Mouse (Mus musculus): ENCODE data around the gene Camk1d. TPM values are rescaled to one million over a fixed set of nuclear protein-coding genes. Genes with fewer than 3 reads are reported as not detected.
A peak's percentile ranks its signal among the peaks of the same experiment; 100 is the strongest.

Gene Camk1d
- polyA plus RNA-seq, 1 experiment from 2014 or later: 1.1 TPM

- no peak for ATAC-seq (ENCODE audit: insufficient number of reproducible peaks, insufficient read depth, low FRiP score, low TSS enrichment, low read depth)
- no peak overlapping the region for H3K27ac ChIP-seq
- WGBS: 85% methylated on average over 3 of the region's 3 CpGs
- H3K4me2 ChIP-seq: no peak overlapping the region
- no peak overlapping the region for H3K4me3 ChIP-seq (replicated peaks)
- no peaks in the 10 kb centered on the region; the same call in 1 of the 2 replicates for H3K27me3 ChIP-seq
- no peak overlapping the region for H3K9ac ChIP-seq (replicated peaks)
- H3K4me1 ChIP-seq (replicated peaks): peaks cover 7% of the 10 kb centered on the region; the same call in 1 of the 2 replicates
- no peaks in the 10 kb centered on the region for H3K36me3 ChIP-seq
- no peaks in the 10 kb centered on the region for H3K9me3 ChIP-seq
These were observed 19.2 kb upstream of the Camk1d start for GRCm38 (mm10) chr2:5733300-5734085.

- 75% methylated on average over 5 of the region's 5 CpGs for whole genome bisulfite sequencing
- Histone ChIP-seq H3K9me3 (no peaks in the 10 kb centered on the region), H3K4me3 (replicated peaks) (no peak overlapping the region), H3K4me1 (replicated peaks) (peaks cover 7% of the 10 kb centered on the region; the same call in 1 of the 2 replicates), H3K9ac (replicated peaks) (no peak overlapping the region), H3K36me3 (no peaks in the 10 kb centered on the region), H3K27me3 (no peaks in the 10 kb centered on the region; the same call in 1 of the 2 replicates), H3K4me2 (no peak overlapping the region), H3K27ac (no peak overlapping the region)
- no peak for ATAC-seq (ENCODE audit: insufficient number of reproducible peaks, insufficient read depth, low FRiP score, low TSS enrichment, low read depth)
These were observed 17.7 kb upstream of the Camk1d start for GRCm38 (mm10) chr2:5732047-5732446.

DNA sequence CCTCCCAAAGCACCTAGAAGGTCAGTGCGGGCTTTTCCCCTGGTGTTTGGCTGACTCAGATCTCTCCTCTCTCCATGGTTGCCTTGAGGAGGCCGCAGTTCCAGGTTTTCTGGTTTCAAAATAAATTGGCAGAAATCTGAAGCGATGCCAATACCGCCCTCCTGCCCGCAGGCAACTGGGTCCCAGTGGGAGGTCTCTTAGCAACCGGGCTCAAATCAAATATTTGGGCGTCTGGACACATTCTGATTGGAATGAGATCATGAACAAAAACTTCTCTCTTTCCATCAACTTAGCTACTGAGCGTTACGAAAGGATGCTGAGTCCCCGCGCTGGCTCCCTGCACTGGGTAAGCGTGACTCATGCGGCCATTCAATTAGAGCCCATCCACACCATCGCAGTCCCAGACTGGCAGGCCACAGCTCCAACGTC, 16.1 kb upstream of the Camk1d start:
- H3K4me3 ChIP-seq (replicated peaks): no peak overlapping the region
- no peaks in the 10 kb centered on the region; the same call in 1 of the 2 replicates for H3K27me3 ChIP-seq
- 68% methylated on average over 15 of the region's 15 CpGs for WGBS
- H3K36me3 ChIP-seq: no peaks in the 10 kb centered on the region
- H3K4me2 ChIP-seq: no peak overlapping the region
- H3K9ac ChIP-seq (replicated peaks): no peak overlapping the region
- ATAC-seq (ENCODE audit: insufficient number of reproducible peaks, insufficient read depth, low FRiP score, low TSS enrichment, low read depth): no peak
- H3K9me3 ChIP-seq: no peaks in the 10 kb centered on the region
- H3K27ac ChIP-seq: no peak overlapping the region
- peaks cover 10% of the 10 kb centered on the region for H3K4me1 ChIP-seq (replicated peaks)

DNA sequence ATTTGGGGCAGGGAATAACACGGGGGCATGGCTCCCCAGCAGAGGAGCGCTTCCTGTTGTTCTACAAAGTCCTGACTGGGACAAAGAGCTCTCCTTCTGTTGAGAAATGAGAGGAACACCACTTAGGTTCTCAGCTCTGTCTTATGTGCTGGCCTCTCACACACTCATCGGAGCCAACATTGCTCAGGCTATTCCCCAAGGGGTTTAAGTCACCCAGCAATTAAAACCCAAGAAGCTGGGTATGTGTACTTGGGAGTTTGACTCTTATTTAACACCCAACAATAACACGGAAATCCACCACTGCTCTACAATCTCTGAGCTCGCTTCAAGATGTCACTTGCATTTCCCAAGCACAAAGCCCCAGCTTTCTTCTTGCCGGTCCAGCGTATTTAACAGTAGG, 15.6 kb upstream of the Camk1d start:
- no peak overlapping the region for H3K27ac ChIP-seq
- no peak for ATAC-seq (ENCODE audit: insufficient number of reproducible peaks, insufficient read depth, low FRiP score, low TSS enrichment, low read depth)
- no peaks in the 10 kb centered on the region; the same call in 1 of the 2 replicates for H3K27me3 ChIP-seq
- H3K36me3 ChIP-seq: no peaks in the 10 kb centered on the region
- no peak overlapping the region for H3K4me3 ChIP-seq (replicated peaks)
- no peak overlapping the region for H3K9ac ChIP-seq (replicated peaks)
- no peaks in the 10 kb centered on the region for H3K9me3 ChIP-seq
- WGBS: 79% methylated on average over 7 of the region's 7 CpGs
- H3K4me1 ChIP-seq (replicated peaks): peaks cover 14% of the 10 kb centered on the region
- no peak overlapping the region for H3K4me2 ChIP-seq

- H3K27me3 ChIP-seq: no peaks in the 10 kb centered on the region
- H3K4me2 ChIP-seq: 0 out of 2 replicates have a peak overlapping the region, but pooled peaks have one; percentile 19
- H3K4me3 ChIP-seq (replicated peaks): no peak overlapping the region
- WGBS: 7% methylated on average over 8 of the region's 8 CpGs
- H3K9me3 ChIP-seq: no peaks in the 10 kb centered on the region
- peaks cover 12% of the 10 kb centered on the region for H3K4me1 ChIP-seq (replicated peaks)
- no peak overlapping the region for H3K9ac ChIP-seq (replicated peaks)
- H3K27ac ChIP-seq: no peak overlapping the region
- no peaks in the 10 kb centered on the region for H3K36me3 ChIP-seq
- ATAC-seq (ENCODE audit: insufficient number of reproducible peaks, insufficient read depth, low FRiP score, low TSS enrichment, low read depth): peak; percentile 56; the same call in 1 of the 2 replicates
These were observed 10.8 kb upstream of the Camk1d start for GRCm38 (mm10) chr2:5725028-5725701.

GRCm38 (mm10) chr2:5717675-5718074, 3.4 kb upstream of the Camk1d start:
- no peak for ATAC-seq (ENCODE audit: insufficient number of reproducible peaks, insufficient read depth, low FRiP score, low TSS enrichment, low read depth)

DNA sequence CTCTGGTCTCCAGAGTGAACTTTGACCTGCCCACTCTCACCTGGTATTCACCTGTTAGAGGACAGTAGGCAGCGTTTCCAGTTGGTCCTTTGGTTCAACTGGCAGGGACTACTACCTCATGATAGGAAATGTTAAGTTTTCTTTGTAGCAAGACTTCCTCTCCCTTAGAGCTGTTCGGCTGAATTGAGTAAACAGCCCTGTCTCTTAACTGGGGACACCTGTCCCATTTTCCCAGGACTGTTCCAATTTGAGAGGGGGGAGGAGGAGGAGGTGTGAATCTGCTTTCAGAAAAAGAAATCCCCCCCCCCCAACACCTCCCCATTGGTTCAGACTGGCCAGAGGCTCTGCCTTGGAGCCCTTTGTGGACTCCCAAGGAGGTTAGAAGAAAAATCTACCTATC, 1.2 kb upstream of the Camk1d start:
- no peak overlapping the region for H3K9ac ChIP-seq (replicated peaks)
- ATAC-seq (ENCODE audit: insufficient number of reproducible peaks, insufficient read depth, low FRiP score, low TSS enrichment, low read depth): no peak
- no peak overlapping the region for H3K27ac ChIP-seq
- H3K9me3 ChIP-seq: no peaks in the 10 kb centered on the region; the same call in 1 of the 2 replicates
- H3K4me2 ChIP-seq: no peak overlapping the region
- H3K36me3 ChIP-seq: no peaks in the 10 kb centered on the region
- 24% methylated on average over 2 of the region's 2 CpGs for WGBS
- H3K4me1 ChIP-seq (replicated peaks): peaks cover 11% of the 10 kb centered on the region
- peaks cover 49% of the 10 kb centered on the region for H3K27me3 ChIP-seq
- H3K4me3 ChIP-seq (replicated peaks): peak overlapping the region; percentile 62; the same call in 1 of the 2 replicates

More at GRCm38 (mm10) chr2:5717675-5718074, 3.4 kb upstream of the Camk1d start:
- Histone ChIP-seq H3K27ac (no peak overlapping the region), H3K4me1 (replicated peaks) (peaks cover 11% of the 10 kb centered on the region), H3K27me3 (peaks cover 31% of the 10 kb centered on the region), H3K36me3 (no peaks in the 10 kb centered on the region), H3K9ac (replicated peaks) (no peak overlapping the region), H3K4me2 (no peak overlapping the region), H3K4me3 (replicated peaks) (no peak overlapping the region), H3K9me3 (no peaks in the 10 kb centered on the region; the same call in 1 of the 2 replicates)
- 92% methylated on average over 6 of the region's 6 CpGs for WGBS

DNA sequence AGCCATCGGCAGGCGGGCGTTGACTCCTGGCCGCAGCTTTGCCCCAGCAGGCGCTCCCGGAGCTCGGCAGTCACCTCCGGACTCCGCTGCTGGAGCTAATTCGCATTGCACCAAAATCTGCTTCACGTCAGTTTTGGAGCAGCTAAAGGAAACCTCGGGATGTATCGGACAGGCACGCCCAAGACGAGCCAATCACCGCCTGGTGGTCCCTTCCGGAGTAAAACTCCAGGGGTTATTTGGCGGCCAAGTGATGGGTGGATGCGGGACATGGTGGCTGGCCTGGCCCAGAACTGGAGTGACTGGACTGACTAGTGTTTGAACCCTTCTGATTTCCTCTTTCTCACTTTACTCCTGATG, 717 bp upstream of the Camk1d start:
- Histone ChIP-seq H3K4me2 (peak overlapping the region; percentile 97), H3K9me3 (no peaks in the 10 kb centered on the region; the same call in 1 of the 2 replicates), H3K27ac (no peak overlapping the region), H3K4me3 (replicated peaks) (peak overlapping the region; percentile 62), H3K36me3 (no peaks in the 10 kb centered on the region), H3K4me1 (replicated peaks) (peaks cover 11% of the 10 kb centered on the region), H3K27me3 (peaks cover 49% of the 10 kb centered on the region), H3K9ac (replicated peaks) (peak overlapping the region; percentile 60; the same call in 1 of the 2 replicates)
- ATAC-seq (ENCODE audit: insufficient number of reproducible peaks, insufficient read depth, low FRiP score, low TSS enrichment, low read depth): 0 out of 2 replicates have a peak, but pooled peaks have one; percentile 2
- WGBS: under 1% methylated on average over 19 of the region's 19 CpGs

DNA sequence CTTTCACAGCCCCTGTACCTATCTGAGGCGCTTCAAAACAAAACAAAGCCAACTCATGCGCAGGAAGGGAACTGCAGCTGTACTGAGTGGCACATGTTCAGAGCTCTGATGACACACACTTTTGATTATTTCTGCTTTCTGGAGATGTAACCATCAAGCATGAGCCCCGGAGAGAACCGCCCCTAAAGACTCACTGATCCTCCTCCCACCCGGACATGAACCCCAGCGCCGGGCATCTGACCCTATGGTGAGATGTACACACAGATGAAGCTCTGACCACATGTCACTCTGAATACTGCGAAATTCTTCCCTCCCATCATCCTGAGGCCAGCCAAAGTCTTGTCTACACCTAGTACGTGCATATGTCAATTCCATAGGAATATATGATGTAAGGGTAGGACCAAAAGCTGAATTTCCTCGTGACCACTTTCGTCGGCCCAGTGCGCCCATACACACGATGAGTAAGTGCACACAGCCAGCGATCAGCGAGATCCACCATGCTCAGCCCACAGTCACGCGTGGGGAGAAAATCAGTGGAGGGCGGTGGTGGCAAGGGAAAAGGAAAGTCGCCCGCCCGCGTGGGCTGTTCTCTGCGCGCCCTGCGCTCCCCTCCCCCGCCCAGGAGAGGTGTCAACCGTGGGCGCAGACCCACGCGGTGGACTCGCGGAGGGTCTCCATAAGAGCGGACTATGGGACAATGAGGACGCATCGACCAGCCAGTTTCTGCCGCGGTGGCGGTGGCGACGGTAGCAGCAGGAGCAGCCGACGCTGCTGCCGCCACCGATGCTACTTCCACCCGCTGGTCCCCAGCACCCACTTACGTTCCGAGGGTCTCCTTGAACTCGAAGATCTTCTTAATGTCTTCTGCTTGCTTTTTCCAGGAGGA, 747 bp downstream of the Camk1d start:
- H3K27ac ChIP-seq: no peak overlapping the region
- no peak for ATAC-seq (ENCODE audit: insufficient number of reproducible peaks, insufficient read depth, low FRiP score, low TSS enrichment, low read depth)
- WGBS: under 1% methylated on average over 49 of the region's 49 CpGs
- peak overlapping the region; percentile 62 for H3K4me3 ChIP-seq (replicated peaks)
- H3K36me3 ChIP-seq: no peaks in the 10 kb centered on the region
- peak overlapping the region; percentile 60 for H3K9ac ChIP-seq (replicated peaks)
- no peaks in the 10 kb centered on the region; the same call in 1 of the 2 replicates for H3K9me3 ChIP-seq
- H3K27me3 ChIP-seq: peaks cover 49% of the 10 kb centered on the region
- peaks cover 11% of the 10 kb centered on the region for H3K4me1 ChIP-seq (replicated peaks)
- peak overlapping the region; percentile 97 for H3K4me2 ChIP-seq

GRCm38 (mm10) chr2:5712255-5712654, 2.1 kb downstream of the Camk1d start:
- no peaks in the 10 kb centered on the region for H3K9me3 ChIP-seq
- H3K9ac ChIP-seq (replicated peaks): no peak overlapping the region
- peaks cover 11% of the 10 kb centered on the region for H3K4me1 ChIP-seq (replicated peaks)
- H3K27me3 ChIP-seq: peaks cover 49% of the 10 kb centered on the region
- no peak overlapping the region for H3K4me3 ChIP-seq (replicated peaks)
- H3K4me2 ChIP-seq: no peak overlapping the region
- 50% methylated on average over 7 of the region's 7 CpGs for WGBS
- no peak for ATAC-seq (ENCODE audit: insufficient number of reproducible peaks, insufficient read depth, low FRiP score, low TSS enrichment, low read depth)
- no peaks in the 10 kb centered on the region for H3K36me3 ChIP-seq
- no peak overlapping the region for H3K27ac ChIP-seq

All from limb, embryonic 12.5 days (tissue).